Mouse (Mus musculus) adrenal gland, postnatal 4 days (tissue): ENCODE measurements around the gene Slc25a22. TPM values are rescaled to one million over a fixed set of nuclear protein-coding genes. Genes with fewer than 3 reads are reported as not detected.
A peak's percentile ranks its signal among the peaks of the same experiment; 100 is the strongest.

ENCODE experiments used
- DNase-seq, 2 experiments: peaks; one replicate each; pipeline ENCODE4 v3.0.0; 2021 to 2022; ENCODE audit warnings: low spot score in 2 of 2, mixed read lengths in 2 of 2
- long read RNA-seq, 2 experiments: library from polyadenylated mRNA; stranded (forward); transcript quantifications; one replicate each; pipeline ENCODE4 v2.0.0; 2021
- total RNA-seq, 2 experiments: library from RNA; stranded (reverse); gene quantifications; 2 replicates each; pipeline ENCODE4 v1.2.3; 2021

Gene Slc25a22
- total RNA-seq, result 10 to 100 TPM; 46.9 to 60.3 TPM
- long read RNA-seq, experiment 1, full-length matches to known transcripts, result 19 of 33 reads
- long read RNA-seq, experiment 1, partial matches to known transcripts, result 0 of 33 reads
- long read RNA-seq, experiment 1, other reads (novel, unspliced or antisense), result 14 of 33 reads
- long read RNA-seq, experiment 2, full-length matches to known transcripts, result 19 of 41 reads
- long read RNA-seq, experiment 2, partial matches to known transcripts, result 11 of 41 reads
- long read RNA-seq, experiment 2, other reads (novel, unspliced or antisense), result 11 of 41 reads

GRCm38 (mm10) chr7:141437178-141438120 lies at the start of gene Slc25a22:
TSS of gene Slc25a22 (minus strand) at chr7:141437892.
- peak; percentile 64 to 70 for DNase-seq

- DNase-seq, result no peak
Observed at GRCm38 (mm10) chr7:141487141-141487540, 49.4 kb upstream of the Slc25a22 start.

- DNase-seq, result no peak
Observed at GRCm38 (mm10) chr7:141486239-141486638, 48.5 kb upstream of the Slc25a22 start.

- no peak for DNase-seq
Observed at GRCm38 (mm10) chr7:141485606-141486005, 47.9 kb upstream of the Slc25a22 start.

GRCm38 (mm10) chr7:141485186-141485585 lies 47.5 kb upstream of the Slc25a22 start:
- no peak for DNase-seq

GRCm38 (mm10) chr7:141484186-141485120 lies 46.8 kb upstream of the Slc25a22 start:
- DNase-seq, result no peak

GRCm38 (mm10) chr7:141483114-141483653 lies 45.5 kb upstream of the Slc25a22 start:
- no peak for DNase-seq

GRCm38 (mm10) chr7:141482531-141483024 lies 44.9 kb upstream of the Slc25a22 start:
- no peak for DNase-seq

- no peak for DNase-seq
Observed at GRCm38 (mm10) chr7:141481498-141482401, 44.1 kb upstream of the Slc25a22 start.

- DNase-seq, result no peak
Observed at GRCm38 (mm10) chr7:141480842-141481497, 43.3 kb upstream of the Slc25a22 start.

- no peak for DNase-seq
Observed at GRCm38 (mm10) chr7:141478270-141478748, 40.6 kb upstream of the Slc25a22 start.

GRCm38 (mm10) chr7:141477578-141478269 lies 40.0 kb upstream of the Slc25a22 start:
- no peak for DNase-seq

GRCm38 (mm10) chr7:141476981-141477370 lies 39.3 kb upstream of the Slc25a22 start:
- no peak for DNase-seq

GRCm38 (mm10) chr7:141476226-141476980 lies 38.7 kb upstream of the Slc25a22 start:
- DNase-seq, result peak in 1 of 2 experiments; percentile 82

- DNase-seq, result no peak
Observed at GRCm38 (mm10) chr7:141475805-141476158, 38.1 kb upstream of the Slc25a22 start.

- DNase-seq, result peak; percentile 61 to 65
Observed at GRCm38 (mm10) chr7:141475011-141475804, 37.5 kb upstream of the Slc25a22 start, which contains the start of the genes Polr2l and Tspan4. TSS of gene Polr2l (minus strand) at chr7:141475132. TSS of gene Tspan4 (plus strand) at chr7:141475240.
